Mouse (Mus musculus): ENCODE measurements at regions not wholly inside any gene's neighbourhood (a gene's known extent, or its start where the extent isn't known, plus 50 kb on each side); places are given as distances from the start of the nearest gene placed in this dataset.

DNA sequence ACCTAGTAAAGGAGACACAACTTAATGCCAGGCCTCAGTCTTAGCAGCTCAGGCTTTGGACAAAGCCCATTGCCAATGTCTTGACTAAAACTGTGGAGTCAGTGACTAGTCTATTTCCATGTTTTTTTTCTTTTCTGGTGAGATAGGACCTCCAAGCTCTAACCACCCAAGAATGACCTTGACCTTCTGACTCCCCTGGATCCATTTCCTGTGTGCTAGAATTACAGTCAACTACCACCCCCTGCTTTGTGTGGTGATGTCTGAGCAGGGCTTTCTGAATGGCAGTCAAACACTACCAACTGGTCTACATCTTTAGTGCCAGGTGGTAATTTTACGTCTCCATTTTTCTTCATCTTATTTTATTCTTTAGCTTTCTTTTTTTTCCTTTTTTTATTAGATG, 51.3 kb upstream of the Rnf138rt1 start:
- no peak for DNase-seq (ENCODE audit: low spot score in 2 of 2)

DNA sequence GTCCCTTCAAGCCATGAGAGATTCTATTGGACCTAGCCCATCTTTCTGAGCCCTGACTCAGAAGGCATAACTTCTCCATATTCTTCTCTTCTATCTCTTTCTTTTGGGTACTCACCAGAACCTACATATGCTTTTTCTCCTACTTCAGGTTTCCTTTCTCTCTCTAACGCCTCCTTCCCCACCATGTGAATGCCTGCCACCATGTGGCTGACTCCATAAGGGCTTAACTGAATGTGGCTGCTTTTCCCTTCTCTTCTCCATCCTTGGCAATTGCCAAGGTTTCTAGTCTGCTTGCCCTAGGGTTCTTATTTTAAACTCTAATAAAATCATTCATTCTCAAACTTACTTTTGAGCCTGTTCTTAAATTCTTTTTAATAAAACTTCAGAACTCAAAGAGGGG, 53.7 kb upstream of the Rnf138rt1 start:
- no peak for DNase-seq (ENCODE audit: low spot score in 2 of 2)

GRCm38 (mm10) chrX:163822298-163822697, 61.2 kb upstream of the Rnf138rt1 start:
- DNase-seq (ENCODE audit: low spot score in 2 of 2): no peak

GRCm38 (mm10) chrX:163827461-163827860, 66.3 kb upstream of the Rnf138rt1 start:
- no peak for DNase-seq (ENCODE audit: low spot score in 2 of 2)

DNA sequence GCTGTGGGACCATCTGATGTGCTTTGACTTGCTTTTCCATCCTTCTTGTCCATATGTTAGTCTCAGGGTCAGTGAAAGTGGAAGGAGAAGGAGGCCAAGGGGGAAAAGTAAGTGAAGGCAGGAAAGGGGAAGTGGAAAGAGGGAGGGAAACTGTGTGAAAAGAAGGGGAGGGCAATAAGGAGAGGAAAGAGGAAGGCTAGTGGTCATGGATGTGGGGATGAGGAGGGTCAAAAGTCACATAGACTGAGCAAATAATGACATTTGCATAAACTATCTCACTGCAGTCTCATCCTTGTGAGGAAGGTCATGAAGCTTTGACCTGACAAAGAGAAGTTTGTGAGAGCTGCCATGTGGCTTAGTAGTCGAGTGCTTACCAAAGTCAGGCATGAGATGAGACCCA, 63.4 kb upstream of the Ap1s2 start:
- no peak for DNase-seq (ENCODE audit: low spot score in 2 of 2)

GRCm38 (mm10) chrX:163846890-163847289, 61.9 kb upstream of the Ap1s2 start:
- peak in 1 of 2 experiments; percentile 40 for DNase-seq (ENCODE audit: low spot score in 2 of 2)

GRCm38 (mm10) chrX:163847651-163848050, 61.2 kb upstream of the Ap1s2 start:
- no peak for DNase-seq (ENCODE audit: low spot score in 2 of 2)

GRCm38 (mm10) chrX:163848510-163849199, 60.2 kb upstream of the Ap1s2 start:
- DNase-seq (ENCODE audit: low spot score in 2 of 2): peak in 1 of 2 experiments; percentile 29

- no peak for DNase-seq (ENCODE audit: low spot score in 2 of 2)
Observed at GRCm38 (mm10) chrX:163850915-163851599, 57.8 kb upstream of the Ap1s2 start.

- DNase-seq (ENCODE audit: low spot score in 2 of 2): no peak
Observed at GRCm38 (mm10) chrX:163858494-163858893, 50.3 kb upstream of the Ap1s2 start.

Measured in left cerebral cortex, adult 8-10 months (tissue).